Mouse (Mus musculus) embryonic facial prominence, embryonic 11.5 days (tissue): ENCODE measurements around the gene Zfp715. TPM values are rescaled to one million over a fixed set of nuclear protein-coding genes. Genes with fewer than 3 reads are reported as not detected.

Source experiments
- polyA plus RNA-seq: library from polyadenylated mRNA; unstranded; fragments of >200 nt; fragmentation: Nextera tagmentation; extraction: Ambion mirVana; gene quantifications from 2 replicates; pipeline ENCODE4 v1.2.1, GENCODE M21; 2014

Gene Zfp715
- polyA plus RNA-seq, 1 experiment from 2014 or later, result 17.9 TPM

Other genes with a start within 250 kb of the Zfp715 start
- gene Zfp936, start 199.1 kb downstream of the Zfp715 start, polyA plus RNA-seq, result not detected in 2 replicates
- 0.10 TPM in 1 of 2 replicates, not detected in the other for gene Siglecf, start 38.0 kb upstream of the Zfp715 start, polyA plus RNA-seq
- gene Siglecg, start 94.9 kb upstream of the Zfp715 start, polyA plus RNA-seq, result 0.07 and 0.08 TPM in 2 replicates
- gene Lim2, start 114.4 kb upstream of the Zfp715 start, polyA plus RNA-seq, result 0.24 and 2.4 TPM in 2 replicates
- gene Nkg7, start 123.8 kb upstream of the Zfp715 start, polyA plus RNA-seq, result 0.43 and 0.45 TPM in 2 replicates
- gene Cldnd2, start 127.5 kb upstream of the Zfp715 start, polyA plus RNA-seq, result not detected in 2 replicates
- gene Etfb, start 130.8 kb upstream of the Zfp715 start, polyA plus RNA-seq, result 240 and 251 TPM in 2 replicates
- not detected in 2 replicates for gene Gm45233, start 130.8 kb upstream of the Zfp715 start, polyA plus RNA-seq
- gene Vsig10l, start 149.9 kb upstream of the Zfp715 start, polyA plus RNA-seq, result 1.7 and 2.0 TPM in 2 replicates
- 1.1 and 1.5 TPM in 2 replicates for gene Iglon5, start 176.8 kb upstream of the Zfp715 start, polyA plus RNA-seq
- gene 4931406B18Rik, start 192.6 kb upstream of the Zfp715 start, polyA plus RNA-seq, result not detected in 2 replicates
- gene Cd33, start 231.1 kb upstream of the Zfp715 start, polyA plus RNA-seq, result 1.3 and 1.5 TPM in 2 replicates
- 5.4 and 7.1 TPM in 2 replicates for gene Zfp658, start 249.0 kb upstream of the Zfp715 start, polyA plus RNA-seq